Mouse (Mus musculus) liver, embryonic 12.5 days (tissue): ENCODE data around the gene Agfg2. TPM values are rescaled to one million over a fixed set of nuclear protein-coding genes. Genes with fewer than 3 reads are reported as not detected.
A peak's percentile ranks its signal among the peaks of the same experiment; 100 is the strongest.

ENCODE experiments used
- ATAC-seq: fragments of 200-750 bp; cut with Nextera tagmentation; 2 replicates; pipeline ENCODE4 v1.8.0; 2017; ENCODE audit warnings: moderate number of reproducible peaks, mild to moderate bottlenecking, moderate library complexity
- H3K27ac ChIP-seq: fragments of 300-500 bp; sonication (generic); 2 replicates; pipeline ENCODE4 v1.5.1; 2016; ENCODE audit warnings: mild to moderate bottlenecking
- H3K27me3 ChIP-seq: fragments of 300-500 bp; sonication (generic); replicated peaks from 2 replicates; pipeline ENCODE4 v1.6.1; 2016; ENCODE audit warnings: mild to moderate bottlenecking, moderate library complexity
- H3K36me3 ChIP-seq: fragments of 300-500 bp; sonication (generic); 2 replicates; pipeline ENCODE4 v1.6.1; 2016; ENCODE audit warnings: mild to moderate bottlenecking, moderate library complexity
- H3K4me1 ChIP-seq: fragments of 300-500 bp; sonication (generic); 2 replicates; pipeline ENCODE4 v1.6.1; 2016
- H3K4me2 ChIP-seq: fragments of 300-500 bp; sonication (generic); 2 replicates; pipeline ENCODE4 v1.6.1; 2016; ENCODE audit warnings: mild to moderate bottlenecking, moderate library complexity
- H3K4me3 ChIP-seq: fragments of 300-500 bp; sonication (generic); 2 replicates; pipeline ENCODE4 v1.5.1; 2016; ENCODE audit warnings: mild to moderate bottlenecking, moderate library complexity
- H3K9ac ChIP-seq: fragments of 300-500 bp; sonication (generic); 2 replicates; pipeline ENCODE4 v1.6.1; 2016; ENCODE audit warnings: mild to moderate bottlenecking, moderate library complexity
- H3K9me3 ChIP-seq: fragments of 300-500 bp; sonication (generic); replicated peaks from 2 replicates; pipeline ENCODE4 v1.6.1; 2016; ENCODE audit warnings: mild to moderate bottlenecking, moderate library complexity
- WGBS: fragments of 180-500 bp; shearing (Covaris S2); methylation state at CpG from one replicate; pipeline ENCODE4 v1.1.7; 2016; ENCODE audit not compliant: insufficient replicate concordance; 5-methylcytosine and 5-hydroxymethylcytosine counted together
- polyA plus RNA-seq: library from polyadenylated mRNA; unstranded; fragments of >200 nt; fragmentation: Nextera tagmentation; extraction: Ambion mirVana; gene quantifications from 2 replicates; pipeline ENCODE4 v1.2.1, GENCODE M21; 2016

Gene Agfg2
- polyA plus RNA-seq, 1 experiment from 2014 or later: 44.3 TPM

DNA sequence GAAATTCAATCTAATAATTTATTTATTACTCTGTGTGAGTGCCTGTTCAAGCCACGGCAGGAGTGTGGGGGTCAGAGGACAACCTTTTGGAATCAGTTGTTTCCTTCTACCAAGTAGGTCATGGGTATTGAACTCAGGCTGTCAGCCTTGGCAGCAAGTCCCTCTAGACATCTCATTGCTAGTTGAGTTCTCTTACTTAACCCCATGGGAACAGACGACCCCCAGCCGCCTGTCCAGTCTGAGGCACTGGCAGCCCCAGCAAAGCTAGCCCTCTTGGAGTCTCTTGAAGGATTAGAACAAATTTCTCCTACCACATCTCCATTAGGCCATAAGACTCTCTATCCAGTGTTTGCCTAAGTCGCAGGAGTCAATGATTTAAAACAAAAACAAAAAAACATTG lies 4.8 kb downstream of the Agfg2 start:
- no peaks in the 10 kb centered on the region for H3K27me3 ChIP-seq
- no peak overlapping the region for H3K4me2 ChIP-seq
- no peaks in the 10 kb centered on the region for H3K9me3 ChIP-seq
- ATAC-seq: no peak
- 94% methylated on average over 4 of the region's 4 CpGs for WGBS
- H3K4me1 ChIP-seq: peaks cover 70% of the 10 kb centered on the region
- no peak overlapping the region for H3K4me3 ChIP-seq
- no peak overlapping the region for H3K9ac ChIP-seq
- H3K27ac ChIP-seq: peak overlapping the region; percentile 58
- peaks cover 71% of the 10 kb centered on the region for H3K36me3 ChIP-seq

DNA sequence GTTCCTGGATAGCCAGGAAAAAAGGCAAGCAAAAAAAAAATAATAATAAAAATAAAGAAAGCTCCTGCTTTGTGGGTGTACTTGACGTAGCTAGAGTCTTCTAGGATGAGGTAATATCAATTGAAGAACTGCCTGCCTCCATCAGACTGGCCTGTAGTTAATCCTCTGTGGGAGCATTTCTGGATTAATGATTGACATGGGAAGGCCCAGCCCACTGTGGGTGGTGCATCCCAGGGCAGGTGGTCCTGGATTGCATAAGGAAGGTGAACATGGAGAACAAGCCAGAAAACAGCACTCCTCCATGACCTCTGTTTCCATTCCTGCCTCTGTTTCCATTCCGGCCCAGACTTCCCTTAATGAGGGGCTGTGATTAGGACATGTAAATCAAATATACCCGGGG lies 5.8 kb downstream of the Agfg2 start:
- H3K4me1 ChIP-seq: peaks cover 80% of the 10 kb centered on the region
- H3K9me3 ChIP-seq: no peaks in the 10 kb centered on the region
- no peaks in the 10 kb centered on the region for H3K27me3 ChIP-seq
- H3K4me2 ChIP-seq: no peak overlapping the region
- no peak overlapping the region for H3K27ac ChIP-seq
- H3K36me3 ChIP-seq: peaks cover 80% of the 10 kb centered on the region
- no peak for ATAC-seq
- H3K9ac ChIP-seq: no peak overlapping the region
- 80% methylated on average over 3 of the region's 3 CpGs for WGBS
- H3K4me3 ChIP-seq: no peak overlapping the region

GRCm38 (mm10) chr5:137677859-137678258 lies 6.7 kb downstream of the Agfg2 start:
- 93% methylated on average over 8 of the region's 8 CpGs for WGBS
- ATAC-seq: no peak
- Histone ChIP-seq H3K4me2 (no peak overlapping the region), H3K4me3 (no peak overlapping the region), H3K27me3 (no peaks in the 10 kb centered on the region), H3K4me1 (peaks cover 83% of the 10 kb centered on the region), H3K9me3 (no peaks in the 10 kb centered on the region), H3K9ac (no peak overlapping the region), H3K27ac (peak overlapping the region; percentile 36), H3K36me3 (peaks cover 80% of the 10 kb centered on the region)

- peaks cover 81% of the 10 kb centered on the region for H3K36me3 ChIP-seq
- peak overlapping the region; percentile 10; the same call in 1 of the 2 replicates for H3K27ac ChIP-seq
- H3K9ac ChIP-seq: no peak overlapping the region
- peaks cover 83% of the 10 kb centered on the region for H3K4me1 ChIP-seq
- 85% methylated on average over 8 of the region's 8 CpGs for WGBS
- no peaks in the 10 kb centered on the region for H3K9me3 ChIP-seq
- ATAC-seq: no peak
- H3K4me2 ChIP-seq: no peak overlapping the region
- H3K4me3 ChIP-seq: no peak overlapping the region
- no peaks in the 10 kb centered on the region for H3K27me3 ChIP-seq
Observed at GRCm38 (mm10) chr5:137674786-137675185, 9.7 kb downstream of the Agfg2 start.

DNA sequence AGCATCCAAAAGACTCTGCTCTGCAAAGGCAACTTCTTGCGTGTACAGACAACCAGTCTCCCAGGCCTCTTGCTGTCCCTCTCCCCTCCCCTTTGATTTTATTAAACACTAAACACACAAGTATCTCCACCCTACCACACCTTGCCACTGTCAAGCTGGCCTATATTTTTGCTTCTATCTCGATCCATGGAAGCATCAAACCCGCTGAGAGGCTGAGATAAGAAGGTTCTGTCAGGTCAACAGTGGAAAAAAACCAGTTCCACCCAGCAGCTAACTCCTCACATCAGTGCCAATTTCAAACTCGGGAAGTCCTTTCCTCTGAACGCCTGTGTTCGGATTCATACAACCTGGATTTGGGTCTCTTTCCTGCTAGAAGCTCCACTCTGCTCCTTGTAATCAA lies 11.5 kb downstream of the Agfg2 start:
- peak overlapping the region; percentile 51 for H3K9ac ChIP-seq
- H3K4me3 ChIP-seq: peak overlapping the region; percentile 12; the same call in 1 of the 2 replicates
- 43% methylated on average over 6 of the region's 6 CpGs for WGBS
- peaks cover 73% of the 10 kb centered on the region for H3K36me3 ChIP-seq
- H3K27me3 ChIP-seq: no peaks in the 10 kb centered on the region
- H3K4me1 ChIP-seq: peaks cover 72% of the 10 kb centered on the region
- H3K9me3 ChIP-seq: no peaks in the 10 kb centered on the region
- H3K4me2 ChIP-seq: peak overlapping the region; percentile 48
- ATAC-seq: peak; percentile 85
- H3K27ac ChIP-seq: peak overlapping the region; percentile 83

GRCm38 (mm10) chr5:137672361-137672760 lies 12.2 kb downstream of the Agfg2 start:
- H3K4me3 ChIP-seq: no peak overlapping the region
- peaks cover 73% of the 10 kb centered on the region for H3K36me3 ChIP-seq
- 73% methylated on average over 5 of the region's 5 CpGs for WGBS
- peaks cover 65% of the 10 kb centered on the region for H3K4me1 ChIP-seq
- H3K27ac ChIP-seq: peak overlapping the region; percentile 83
- no peaks in the 10 kb centered on the region for H3K9me3 ChIP-seq
- no peak for ATAC-seq
- no peaks in the 10 kb centered on the region for H3K27me3 ChIP-seq
- H3K9ac ChIP-seq: peak overlapping the region; percentile 51; the same call in 1 of the 2 replicates
- peak overlapping the region; percentile 48 for H3K4me2 ChIP-seq

DNA sequence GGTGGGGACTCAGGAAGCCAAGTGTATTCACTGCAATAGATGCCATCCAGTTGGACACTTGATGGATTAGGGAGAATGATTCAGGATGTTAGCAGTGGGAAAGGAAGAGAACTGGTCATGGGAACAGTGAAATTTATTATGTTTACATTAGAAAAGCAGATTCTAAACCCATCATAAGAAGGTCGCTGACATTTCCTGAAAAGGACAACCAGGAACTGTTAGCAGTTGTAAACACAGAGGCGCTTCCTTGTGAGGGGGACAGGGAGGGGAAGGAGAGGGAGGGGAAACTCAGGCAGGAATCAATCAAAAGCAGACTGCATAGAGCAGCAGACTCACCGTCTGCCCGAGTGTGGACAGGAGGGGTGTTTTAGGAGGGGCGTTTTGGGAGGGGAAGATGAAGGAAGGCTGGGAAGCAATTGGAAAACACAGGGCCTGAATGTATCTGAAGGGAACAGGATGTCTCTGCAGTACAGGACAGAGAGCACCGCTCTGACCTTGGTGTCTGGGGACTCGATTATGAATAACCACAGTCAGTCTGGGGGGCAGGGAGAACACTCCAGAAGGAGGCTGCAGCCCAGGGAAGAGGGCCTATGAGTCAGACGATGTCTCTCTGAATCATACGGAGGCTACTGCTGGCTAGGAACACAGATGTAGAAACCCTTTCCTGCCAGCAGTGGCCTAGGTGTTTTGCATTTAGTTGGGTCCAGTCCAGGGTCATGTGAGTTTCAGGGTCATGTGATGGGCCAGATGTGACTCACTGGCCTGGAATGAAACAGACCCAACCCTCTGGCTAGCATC lies 12.9 kb downstream of the Agfg2 start:
- Histone ChIP-seq H3K4me1 (peaks cover 63% of the 10 kb centered on the region), H3K27me3 (no peaks in the 10 kb centered on the region), H3K4me3 (no peak overlapping the region), H3K9me3 (no peaks in the 10 kb centered on the region), H3K36me3 (peaks cover 74% of the 10 kb centered on the region), H3K27ac (peak overlapping the region; percentile 83), H3K9ac (0 out of 2 replicates have a peak overlapping the region, but pooled peaks have one; percentile 51), H3K4me2 (peak overlapping the region; percentile 48)
- 30% methylated on average over 9 of the region's 9 CpGs for WGBS
- peak; percentile 41; the same call in 1 of the 2 replicates for ATAC-seq

GRCm38 (mm10) chr5:137670240-137670639 lies 14.3 kb downstream of the Agfg2 start:
- Histone ChIP-seq H3K4me3 (no peak overlapping the region), H3K27ac (peak overlapping the region; percentile 83), H3K36me3 (peaks cover 79% of the 10 kb centered on the region), H3K9me3 (no peaks in the 10 kb centered on the region), H3K27me3 (no peaks in the 10 kb centered on the region), H3K4me2 (no peak overlapping the region), H3K9ac (no peak overlapping the region), H3K4me1 (peaks cover 54% of the 10 kb centered on the region)
- WGBS: 98% methylated on average over 1 of the region's 1 CpGs
- no peak for ATAC-seq

DNA sequence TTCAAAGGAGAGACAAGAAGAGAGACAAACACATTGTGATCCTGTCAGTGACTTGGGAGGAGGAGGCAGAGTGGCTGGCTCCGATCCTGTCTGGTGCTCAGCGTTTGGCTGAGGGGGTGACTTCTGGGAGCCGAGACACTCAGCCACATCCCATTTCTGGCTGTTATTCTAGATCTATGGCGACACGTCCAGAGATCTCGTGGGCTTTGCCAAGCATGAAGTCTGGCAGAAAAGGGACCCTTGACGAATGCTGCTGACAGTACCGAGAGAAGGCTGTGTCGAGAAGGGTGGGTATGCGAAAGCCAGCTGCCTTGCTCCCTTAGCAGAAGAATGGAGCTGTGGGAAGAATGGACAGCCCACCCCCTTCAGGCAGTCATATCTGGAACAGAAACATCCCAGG lies 15.6 kb downstream of the Agfg2 start:
- no peak for ATAC-seq
- WGBS: 86% methylated on average over 10 of the region's 10 CpGs
- Histone ChIP-seq H3K9me3 (no peaks in the 10 kb centered on the region), H3K4me3 (no peak overlapping the region), H3K27ac (no peak overlapping the region), H3K27me3 (no peaks in the 10 kb centered on the region), H3K36me3 (peaks cover 79% of the 10 kb centered on the region), H3K4me1 (peaks cover 41% of the 10 kb centered on the region), H3K4me2 (no peak overlapping the region), H3K9ac (no peak overlapping the region)

DNA sequence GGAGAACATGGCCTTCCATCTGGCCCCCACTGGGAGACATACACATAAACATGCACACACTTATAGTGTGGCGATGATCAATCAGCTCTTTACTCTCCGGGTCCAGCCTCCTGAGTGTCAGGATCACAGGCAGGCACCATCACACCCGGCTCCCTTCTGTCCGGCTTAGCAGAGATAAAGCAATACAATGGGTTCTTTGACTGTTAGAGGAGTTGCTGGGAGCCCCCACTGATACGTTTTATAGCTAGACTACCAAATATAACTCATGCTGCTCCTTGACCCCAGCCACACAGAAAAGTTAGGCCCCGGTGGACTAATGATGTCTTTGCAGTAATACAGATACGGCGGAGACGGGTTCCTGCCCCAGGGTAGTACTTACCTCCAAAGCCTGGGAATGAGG lies 21.5 kb downstream of the Agfg2 start:
- H3K9me3 ChIP-seq: no peaks in the 10 kb centered on the region
- H3K27me3 ChIP-seq: no peaks in the 10 kb centered on the region
- H3K4me1 ChIP-seq: no peaks in the 10 kb centered on the region
- H3K9ac ChIP-seq: no peak overlapping the region
- WGBS: 88% methylated on average over 9 of the region's 9 CpGs
- peaks cover 100% of the 10 kb centered on the region for H3K36me3 ChIP-seq
- no peak overlapping the region for H3K4me2 ChIP-seq
- H3K4me3 ChIP-seq: no peak overlapping the region
- no peak overlapping the region for H3K27ac ChIP-seq
- ATAC-seq: no peak

DNA sequence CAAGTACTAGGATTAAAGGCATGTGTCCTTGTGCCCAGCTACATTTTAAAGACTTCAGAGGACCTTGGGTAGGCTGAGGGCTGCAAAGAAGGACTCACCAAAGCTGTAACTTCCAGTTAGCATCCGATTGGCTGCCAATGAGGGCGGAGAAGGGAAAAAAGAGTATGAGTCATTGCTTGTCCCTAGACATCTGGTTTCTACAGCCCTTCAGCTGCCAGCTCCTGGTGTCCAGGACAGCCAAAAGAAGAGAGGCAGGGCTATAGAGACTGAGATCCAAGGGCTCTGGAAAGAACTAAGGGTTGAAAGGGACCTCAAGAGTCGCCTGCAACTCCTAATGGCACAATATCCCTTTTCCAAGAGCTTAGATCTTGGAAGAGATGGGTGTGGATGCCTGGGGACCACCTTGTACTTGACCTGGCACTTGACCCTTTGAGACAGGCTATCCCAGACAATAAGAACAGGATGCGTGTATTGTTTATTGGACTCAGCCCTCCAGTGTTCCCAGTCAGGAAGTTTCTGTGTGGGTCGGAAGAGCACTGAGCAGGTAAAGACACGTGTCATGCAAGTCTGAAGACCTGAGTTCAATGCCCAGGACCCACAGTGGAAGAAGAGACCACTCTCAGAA lies 24.4 kb downstream of the Agfg2 start:
- no peaks in the 10 kb centered on the region for H3K27me3 ChIP-seq
- H3K36me3 ChIP-seq: peaks cover 91% of the 10 kb centered on the region
- H3K4me3 ChIP-seq: no peak overlapping the region
- 92% methylated on average over 6 of the region's 6 CpGs for WGBS
- no peak overlapping the region for H3K27ac ChIP-seq
- no peak overlapping the region for H3K4me2 ChIP-seq
- H3K9ac ChIP-seq: no peak overlapping the region
- ATAC-seq: no peak
- H3K9me3 ChIP-seq: no peaks in the 10 kb centered on the region
- H3K4me1 ChIP-seq: no peaks in the 10 kb centered on the region

DNA sequence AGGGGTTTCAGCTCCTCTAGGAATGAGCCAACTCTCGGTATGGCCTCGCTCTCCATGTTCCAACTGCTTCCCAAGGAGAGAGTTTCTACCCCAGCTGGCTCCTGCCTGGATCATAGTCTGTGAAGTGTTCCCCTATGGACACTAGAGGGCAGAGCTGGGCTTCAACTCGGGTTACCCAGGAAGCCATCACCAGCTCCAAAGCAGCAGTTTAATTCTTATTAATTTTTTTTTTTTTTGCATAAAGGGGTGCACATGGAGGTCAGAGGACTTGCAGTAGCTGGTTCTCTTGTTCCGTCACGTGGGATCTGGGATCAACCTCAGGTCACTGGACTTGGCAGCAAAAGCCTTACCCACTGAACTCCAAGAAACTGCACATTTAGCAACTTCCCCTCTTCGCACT lies 27.5 kb downstream of the Agfg2 start:
- no peaks in the 10 kb centered on the region for H3K9me3 ChIP-seq
- peaks cover 91% of the 10 kb centered on the region for H3K36me3 ChIP-seq
- peaks cover 4% of the 10 kb centered on the region; the same call in 1 of the 2 replicates for H3K4me1 ChIP-seq
- no peaks in the 10 kb centered on the region for H3K27me3 ChIP-seq
- H3K27ac ChIP-seq: peak overlapping the region; percentile 3; the same call in 1 of the 2 replicates
- 47% methylated on average over 6 of the region's 6 CpGs for WGBS
- no peak overlapping the region for H3K9ac ChIP-seq
- ATAC-seq: no peak
- no peak overlapping the region for H3K4me3 ChIP-seq
- H3K4me2 ChIP-seq: no peak overlapping the region
